Comparison of ENCODE assay signal across 8 mouse cellular contexts in genomic region chr17:25792615-25793014, GRCm38 (mm10). TPM values are rescaled to one million over a fixed set of nuclear protein-coding genes. Genes with fewer than 3 reads are reported as not detected.
A peak's percentile ranks its signal among the peaks of the same experiment; 100 is the strongest.
DNase-seq lines count a peak whose midpoint lies in the region; ATAC-seq lines count a peak whose summit lies in the region.

Gene Fam173a, minus strand, starts transcription at chr17:25792901.

- H3K4me2 ChIP-seq in heart, embryonic 16.5 days (ENCODE audit: low read depth, low read length) = peak within 1 kb of the TSS; percentile 96
- peak within 1 kb of the TSS; percentile 95 for H3K4me2 ChIP-seq in liver, embryonic 15.5 days
- H3K4me2 ChIP-seq in stomach, embryonic 16.5 days (ENCODE audit: low read depth, low read length) = peak within 1 kb of the TSS; percentile 96

- peak; percentile 88 for DNase-seq in CD4-positive helper T cell, adult 2 months (ENCODE audit: low read depth, low spot score)
- DNase-seq in adrenal gland, postnatal 25 days = peak; percentile 76
- DNase-seq in forebrain, embryonic 10.5 days (ENCODE audit: extremely low spot score, low spot score) = peak; percentile 73
- peak; percentile 92 for DNase-seq in kidney, postnatal 14 days
- DNase-seq in neural tube, embryonic 10.5 days (ENCODE audit: extremely low spot score, low spot score) = peak; percentile 74

- no peaks in the 10 kb centered on the region for H3K9me3 ChIP-seq in forebrain, embryonic 10.5 days
- no peaks in the 10 kb centered on the region for H3K9me3 ChIP-seq in heart, embryonic 16.5 days (replicated peaks; ENCODE audit: control insufficient read depth, low read length)
- no peaks in the 10 kb centered on the region for H3K9me3 ChIP-seq in liver, embryonic 15.5 days (replicated peaks)
- H3K9me3 ChIP-seq in stomach, embryonic 16.5 days (replicated peaks; ENCODE audit: control insufficient read depth, low read length) = no peaks in the 10 kb centered on the region

- ATAC-seq in heart, embryonic 16.5 days (replicated peaks; ENCODE audit: extremely low read depth, insufficient read depth, low FRiP score) = peak; percentile 76
- peak; percentile 53 for ATAC-seq in liver, embryonic 15.5 days (ENCODE audit: insufficient read depth)
- peak; percentile 80 for ATAC-seq in stomach, embryonic 16.5 days (ENCODE audit: insufficient read depth, low FRiP score)

- peak within 1 kb of the TSS; percentile 93 for H3K27ac ChIP-seq in forebrain, embryonic 10.5 days
- H3K27ac ChIP-seq in heart, embryonic 16.5 days (ENCODE audit: low read length) = peak within 1 kb of the TSS; percentile 95
- H3K27ac ChIP-seq in liver, embryonic 15.5 days (replicated peaks) = peak within 1 kb of the TSS; percentile 89
- H3K27ac ChIP-seq in stomach, embryonic 16.5 days (ENCODE audit: low read length) = peak within 1 kb of the TSS; percentile 98

- H3K36me3 ChIP-seq in forebrain, embryonic 10.5 days (replicated peaks) = peaks cover 57% of the 10 kb centered on the region
- no peaks in the 10 kb centered on the region for H3K36me3 ChIP-seq in heart, embryonic 16.5 days (ENCODE audit: control insufficient read depth, insufficient read depth)
- H3K36me3 ChIP-seq in liver, embryonic 15.5 days (replicated peaks) = peaks cover 13% of the 10 kb centered on the region
- H3K36me3 ChIP-seq in stomach, embryonic 16.5 days (ENCODE audit: control insufficient read depth, insufficient read depth, low read length) = 0 out of 2 replicates have a peak, but pooled peaks cover under 1% of the 10 kb centered on the region

- H3K4me3 ChIP-seq in forebrain, embryonic 10.5 days = peak within 1 kb of the TSS; percentile 78
- peak within 1 kb of the TSS; percentile 91 for H3K4me3 ChIP-seq in heart, embryonic 16.5 days (ENCODE audit: low read length)
- peak within 1 kb of the TSS; percentile 84 for H3K4me3 ChIP-seq in liver, embryonic 15.5 days (replicated peaks)
- H3K4me3 ChIP-seq in stomach, embryonic 16.5 days (replicated peaks; ENCODE audit: low read length) = peak within 1 kb of the TSS; percentile 93

- H3K9ac ChIP-seq in heart, embryonic 16.5 days (ENCODE audit: low read length) = peak within 1 kb of the TSS; percentile 91
- peak within 1 kb of the TSS; percentile 68 for H3K9ac ChIP-seq in liver, embryonic 15.5 days
- H3K9ac ChIP-seq in stomach, embryonic 16.5 days (ENCODE audit: low read length) = peak within 1 kb of the TSS; percentile 77

- no peaks in the 10 kb centered on the region for H3K27me3 ChIP-seq in forebrain, embryonic 10.5 days (ENCODE audit: poor library complexity, severe bottlenecking)
- H3K27me3 ChIP-seq in heart, embryonic 16.5 days (ENCODE audit: control insufficient read depth, insufficient read depth, low read length) = no peaks in the 10 kb centered on the region
- H3K27me3 ChIP-seq in liver, embryonic 15.5 days = no peaks in the 10 kb centered on the region
- H3K27me3 ChIP-seq in stomach, embryonic 16.5 days (ENCODE audit: control insufficient read depth, insufficient read depth, low read length) = no peaks in the 10 kb centered on the region

- H3K4me1 ChIP-seq in forebrain, embryonic 10.5 days = peaks cover 70% of the 10 kb centered on the region
- peaks cover 31% of the 10 kb centered on the region for H3K4me1 ChIP-seq in heart, embryonic 16.5 days (ENCODE audit: control insufficient read depth, insufficient read depth, low read length)
- H3K4me1 ChIP-seq in liver, embryonic 15.5 days (replicated peaks) = peaks cover 61% of the 10 kb centered on the region
- peaks cover 37% of the 10 kb centered on the region for H3K4me1 ChIP-seq in stomach, embryonic 16.5 days (ENCODE audit: control insufficient read depth, insufficient read depth, low read length)

- 5% methylated on average over 14 of the region's 14 CpGs for WGBS in forebrain, embryonic 10.5 days
- WGBS in heart, embryonic 16.5 days = under 1% methylated on average over 14 of the region's 14 CpGs
- under 1% methylated on average over 14 of the region's 14 CpGs for WGBS in liver, embryonic 15.5 days (ENCODE audit: insufficient replicate concordance)
- under 1% methylated on average over 14 of the region's 14 CpGs for WGBS in stomach, embryonic 16.5 days

RNA-seq across cellular contexts. Expression of gene Fam173a, which starts in this region (rescaled TPM):
- 84.7 and 102 TPM in 2 replicates for total RNA-seq in adrenal gland, postnatal 25 days (2021)
- polyA plus RNA-seq in forebrain, embryonic 10.5 days (2016; fragmentation: Nextera tagmentation; extraction: Ambion mirVana) = 68.4 and 79.1 TPM in 2 replicates
- polyA plus RNA-seq in heart, embryonic 16.5 days (2015; fragmentation: Nextera tagmentation; extraction: Ambion mirVana) = 65.1 and 68.9 TPM in 2 replicates
- polyA plus RNA-seq in liver, embryonic 15.5 days (2015; fragmentation: Nextera tagmentation; extraction: Ambion mirVana) = 54.9 and 59.6 TPM in 2 replicates
- 96.9 and 102 TPM in 2 replicates for polyA plus RNA-seq in stomach, embryonic 16.5 days (2015; fragmentation: Nextera tagmentation; extraction: Ambion mirVana)

Comparison
In these comparisons a context has a peak if more than half of its experiments do, and no peak if none do; other contexts are left out.
1. Peak in every context shown above with its lines: DNase-seq, ATAC-seq, H3K4me3 ChIP-seq and H3K27ac ChIP-seq.